Mouse (Mus musculus) left cerebral cortex, adult 8-10 months (tissue): ENCODE results near the gene Cit. TPM values are rescaled to one million over a fixed set of nuclear protein-coding genes. Genes with fewer than 3 reads are reported as not detected.

Source experiments
- DNase-seq, 2 experiments: peaks; one replicate each; pipeline ENCODE4 v3.0.0; 2022; ENCODE audit warnings: low spot score in 2 of 2
- total RNA-seq, 4 experiments: library from RNA; stranded (reverse); gene quantifications; 2 replicates each; pipeline ENCODE4 v1.2.4; 2022

Cit gene
- total RNA-seq, 4 experiments from 2014 or later, result 181 to 207 (median 194) TPM

GRCm38 (mm10) chr5:115958344-115958743 lies 113.3 kb downstream of the Cit start:
- DNase-seq, result no peak

DNA sequence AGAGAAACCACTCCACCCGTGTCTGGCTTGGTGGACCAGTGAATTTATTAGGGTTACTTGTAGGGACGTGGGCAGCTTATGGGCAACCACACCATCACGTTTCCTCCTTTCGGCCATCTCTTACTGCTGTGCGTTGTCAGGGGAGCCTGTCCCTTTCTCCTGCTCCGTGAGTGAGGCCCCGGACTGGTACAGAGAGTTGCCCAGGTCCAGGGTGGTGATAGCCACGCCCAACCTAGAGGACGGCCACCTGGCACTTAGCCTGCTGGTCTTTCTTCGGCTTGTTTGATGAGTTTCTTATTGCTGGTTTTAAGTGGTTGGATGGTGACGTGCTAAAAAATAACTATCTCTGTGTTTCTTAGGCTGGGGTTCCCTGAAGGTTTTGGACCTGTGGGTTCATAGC lies 113.7 kb downstream of the Cit start:
- no peak for DNase-seq

DNA sequence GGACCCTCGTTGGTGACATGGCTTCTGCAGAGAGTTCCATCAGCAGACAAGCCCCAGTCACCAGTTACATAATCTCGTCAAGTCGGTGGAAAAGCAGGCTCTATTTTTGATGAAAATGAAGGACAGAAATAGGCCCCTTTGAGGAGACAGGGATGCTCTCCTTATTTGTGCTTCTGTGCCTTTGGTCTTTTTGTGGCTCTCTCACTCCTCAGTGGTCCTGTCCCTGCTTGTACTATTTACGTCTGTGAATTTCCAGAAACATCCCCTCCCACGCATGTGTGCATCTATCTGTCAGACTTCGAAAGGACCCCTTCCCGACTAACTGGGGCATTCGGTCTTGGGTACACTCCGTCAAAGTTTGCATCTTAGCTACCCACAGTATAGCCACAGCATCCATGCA lies 116.7 kb downstream of the Cit start:
- no peak for DNase-seq

- DNase-seq, result no peak
These were observed 126.2 kb downstream of the Cit start for GRCm38 (mm10) chr5:115971236-115971635.

DNA sequence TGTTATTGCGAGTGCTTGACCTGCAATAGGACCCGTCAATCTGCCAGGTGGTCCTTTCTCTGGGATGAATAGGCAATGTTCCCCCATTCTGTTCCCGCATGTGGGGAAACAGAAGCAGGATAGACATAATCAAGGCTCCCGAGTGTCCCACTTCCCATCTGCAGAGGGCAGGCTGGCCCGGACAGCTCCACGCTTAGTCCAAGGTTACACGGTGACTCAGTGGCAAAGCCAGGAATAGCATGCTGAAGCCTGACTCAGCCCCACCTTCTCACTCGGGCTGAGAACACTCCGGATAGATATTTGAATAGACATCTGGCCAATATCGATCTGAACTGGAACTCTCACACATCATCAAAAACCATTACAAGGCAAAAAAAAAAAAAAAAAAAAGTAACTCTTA lies 130.6 kb downstream of the Cit start:
- DNase-seq, result no peak

- DNase-seq, result no peak
These were observed 131.4 kb downstream of the Cit start for GRCm38 (mm10) chr5:115976446-115976845.

GRCm38 (mm10) chr5:115977266-115977665 lies 132.2 kb downstream of the Cit start:
- DNase-seq, result no peak

- DNase-seq, result no peak
These were observed 132.7 kb downstream of the Cit start for GRCm38 (mm10) chr5:115977757-115978156.

GRCm38 (mm10) chr5:115978255-115978654 lies 133.2 kb downstream of the Cit start:
- DNase-seq, result no peak

DNA sequence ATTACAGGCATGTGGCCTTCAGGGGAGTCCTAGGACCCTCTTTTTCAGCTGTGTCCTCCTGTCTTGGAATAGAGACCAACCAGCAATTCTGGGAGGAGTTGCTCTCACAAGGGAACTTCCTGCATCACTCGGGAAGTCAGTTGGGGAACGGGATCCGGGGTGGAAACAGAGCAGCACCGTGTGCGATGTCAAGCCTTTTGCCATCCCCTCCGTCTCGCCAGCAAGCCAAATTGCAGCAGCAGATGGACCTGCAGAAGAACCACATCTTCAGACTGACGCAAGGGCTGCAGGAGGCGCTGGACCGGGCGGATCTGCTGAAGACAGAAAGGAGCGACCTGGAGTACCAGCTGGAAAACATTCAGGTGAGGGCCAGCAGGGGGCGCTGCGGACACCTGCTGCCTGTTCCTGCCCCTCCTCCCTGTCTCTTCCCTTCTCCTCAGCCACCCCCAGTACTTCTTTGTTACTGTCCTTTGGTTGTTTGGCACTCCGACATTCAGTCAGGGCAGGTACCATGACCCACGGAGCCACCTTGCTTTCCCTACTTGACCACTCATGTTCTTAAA lies 134.1 kb downstream of the Cit start:
- DNase-seq, result no peak

DNA sequence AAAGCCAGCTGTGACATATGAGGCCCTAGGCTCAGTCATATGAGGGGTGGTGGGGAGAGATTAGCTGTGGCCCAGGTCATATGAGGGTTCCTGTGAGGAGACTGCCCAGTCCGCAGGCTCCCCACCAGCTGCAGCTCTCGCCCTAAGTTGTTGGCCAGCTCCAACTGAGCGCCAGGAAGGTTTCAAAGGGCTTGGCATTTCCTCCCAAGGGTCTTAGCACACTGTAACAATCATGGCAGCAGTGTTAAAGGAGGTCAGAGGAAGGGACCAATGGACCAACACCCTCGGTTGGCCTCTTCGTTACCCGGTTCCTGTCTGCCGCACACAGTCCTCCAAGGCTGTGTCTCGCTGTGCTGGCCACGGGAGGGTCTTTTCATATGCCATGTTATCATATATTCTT lies 135.5 kb downstream of the Cit start:
- DNase-seq, result no peak

GRCm38 (mm10) chr5:115982671-115983373 lies 137.7 kb downstream of the Cit start:
- DNase-seq, result no peak

- DNase-seq, result no peak
These were observed 139.3 kb downstream of the Cit start for GRCm38 (mm10) chr5:115984392-115984791.

DNA sequence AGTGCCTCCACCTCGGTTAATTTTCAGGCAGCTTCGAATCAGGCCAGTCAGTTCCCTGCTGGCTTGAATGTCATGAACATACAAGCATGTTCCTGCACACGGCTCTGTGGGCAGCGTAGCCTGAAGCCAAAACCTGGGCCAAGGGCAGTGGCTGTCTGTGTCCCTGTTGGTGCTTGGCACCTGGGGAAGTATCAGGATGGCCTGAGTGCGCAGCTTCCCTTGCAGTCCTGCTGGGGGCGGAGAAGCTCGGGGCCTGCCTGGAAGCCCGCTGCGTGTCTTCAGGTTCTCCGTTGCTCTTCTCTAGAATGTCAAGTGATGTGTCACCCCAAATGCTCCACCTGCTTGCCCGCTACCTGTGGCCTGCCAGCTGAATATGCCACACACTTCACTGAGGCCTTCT lies 140.0 kb downstream of the Cit start:
- DNase-seq, result no peak

DNA sequence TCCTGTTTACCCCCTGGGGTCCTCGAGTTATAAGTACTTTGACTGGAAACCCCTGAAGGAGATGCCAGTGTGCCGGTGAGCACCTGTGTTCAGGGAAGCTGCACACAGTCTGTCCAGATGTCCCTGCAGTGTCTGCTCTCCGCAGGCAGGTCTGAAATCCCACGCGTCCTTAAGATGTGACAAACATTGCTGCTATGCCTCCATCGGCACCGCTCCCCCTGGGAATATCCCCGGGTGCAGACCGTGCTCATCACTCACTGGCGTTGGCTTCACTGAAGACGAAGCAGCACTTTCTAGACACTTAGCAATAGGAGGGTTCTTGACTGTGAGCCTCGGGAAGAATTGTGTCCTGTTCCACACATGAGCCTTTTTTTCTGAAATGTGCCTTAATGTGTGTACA lies 142.2 kb downstream of the Cit start:
- DNase-seq, result no peak

DNA sequence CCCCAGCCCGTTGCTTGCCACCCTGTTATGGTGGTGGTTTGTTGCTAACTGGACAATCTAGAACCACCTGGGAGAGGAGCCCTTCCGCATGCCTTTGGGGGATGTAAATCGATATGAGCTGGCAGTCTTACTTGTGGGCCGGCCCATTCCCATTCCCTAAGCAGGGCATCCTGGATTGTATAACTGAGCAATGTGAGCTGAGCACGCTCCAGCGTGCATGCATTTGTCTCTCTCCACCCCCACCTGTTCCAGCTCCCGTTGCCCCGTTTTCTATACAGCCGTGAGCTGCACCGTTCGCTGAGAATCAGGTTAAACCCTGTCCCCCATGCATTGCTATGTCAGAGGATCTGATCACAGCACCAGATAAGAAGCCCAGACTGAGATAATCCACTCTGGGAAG lies 146.6 kb downstream of the Cit start:
- DNase-seq, result no peak

- no peak for DNase-seq
These were observed 149.0 kb downstream of the Cit start for GRCm38 (mm10) chr5:115994101-115994500.

GRCm38 (mm10) chr5:115997376-115997775 lies 152.3 kb downstream of the Cit start:
- no peak for DNase-seq

DNA sequence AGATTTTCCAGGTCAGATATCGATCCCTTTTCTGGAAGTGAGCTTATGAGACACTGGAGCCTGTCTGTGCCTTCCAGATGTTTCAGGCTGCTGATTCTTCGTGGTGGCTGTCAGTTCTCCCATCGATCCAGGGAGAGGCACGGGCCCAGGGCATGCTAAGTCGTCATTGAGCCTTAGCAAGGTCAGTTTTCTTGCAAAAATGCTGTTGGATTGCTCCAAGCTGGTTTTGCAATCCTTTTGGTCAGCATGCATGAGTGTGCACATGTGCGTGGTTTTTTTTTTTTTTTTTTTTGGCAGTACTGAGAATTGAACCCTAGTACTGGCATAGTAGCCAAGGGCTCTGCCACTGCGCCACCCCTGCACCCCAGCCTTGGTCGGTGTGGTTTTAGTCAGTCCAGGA lies 158.1 kb downstream of the Cit start:
- no peak for DNase-seq

DNA sequence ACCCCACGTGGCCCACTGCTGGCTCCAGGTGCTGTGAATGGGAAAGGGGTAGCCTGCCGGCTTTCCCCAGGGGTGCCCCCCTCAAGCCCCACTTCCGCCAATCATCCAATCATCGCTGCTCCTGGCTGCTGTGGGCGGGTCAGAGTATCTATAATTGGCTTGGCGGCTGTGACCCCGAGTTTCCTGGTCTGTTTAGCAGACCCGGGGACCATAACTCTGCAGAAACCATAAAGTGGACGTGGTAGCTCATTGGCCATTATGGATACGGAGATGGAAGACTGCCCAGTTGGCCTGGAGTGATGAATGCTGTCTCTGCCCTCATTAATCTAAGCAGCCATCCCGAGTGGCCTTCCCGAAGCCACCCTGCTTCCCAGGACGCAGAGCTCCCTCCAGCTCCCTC lies 158.7 kb downstream of the Cit start:
- DNase-seq, result no peak

- no peak for DNase-seq
These were observed 159.2 kb downstream of the Cit start for GRCm38 (mm10) chr5:116004271-116004670.

DNA sequence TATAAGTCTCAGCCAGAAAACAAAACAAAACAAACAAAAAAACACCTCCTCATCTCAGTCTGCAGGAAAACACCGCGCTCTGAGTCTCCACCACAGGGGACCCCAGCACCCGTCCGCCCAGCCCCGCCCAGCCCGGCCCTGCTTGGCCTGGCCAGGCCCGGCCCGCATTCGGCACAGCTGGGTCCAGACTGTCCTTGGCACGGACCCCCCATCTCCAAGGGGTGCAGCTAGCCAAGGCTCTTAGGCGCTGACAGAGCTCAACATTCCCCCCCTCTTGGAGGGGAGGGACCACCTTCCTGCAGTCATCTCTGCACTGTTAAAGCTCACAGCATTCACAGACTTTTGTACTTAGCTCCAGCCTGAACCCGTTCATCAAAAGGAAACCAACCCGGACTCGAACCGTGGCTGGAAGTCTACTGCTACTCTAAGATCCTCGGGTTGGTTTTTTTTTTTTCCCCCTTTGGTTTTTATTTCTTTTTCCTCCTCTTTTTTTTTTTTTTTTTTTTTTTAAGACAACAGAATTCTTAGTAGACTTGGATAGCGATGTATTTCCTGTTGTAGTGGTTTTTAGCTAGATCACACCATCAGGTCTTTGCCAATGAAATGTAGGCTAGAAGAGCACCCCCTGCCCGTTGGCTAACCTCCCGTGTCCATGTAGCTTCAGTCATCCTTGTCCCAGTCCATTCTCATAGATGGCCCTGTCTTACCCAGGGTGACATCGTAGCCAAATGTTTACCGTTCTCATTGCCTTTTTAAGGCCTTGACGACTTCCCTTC lies 161.4 kb downstream of the Cit start:
- no peak for DNase-seq

GRCm38 (mm10) chr5:116007723-116008122 lies 162.6 kb downstream of the Cit start:
- DNase-seq, result no peak
